Mouse (Mus musculus): Measurements from ENCODE around the gene Otud5.

GRCm38 (mm10) chrX:7919601-7920383 lies 78.6 kb downstream of the Otud5 start, which contains the start of gene Pcsk1n:
- TF ChIP-seq CTCF (IDR thresholded peaks at IDR 0.05; ENCODE audit: low read depth) (no peak), EP300 (IDR thresholded peaks at IDR 0.05; ENCODE audit: low read depth) (no peak)
